Mouse (Mus musculus): ENCODE measurements around the gene Chchd2. TPM values are rescaled to one million over a fixed set of nuclear protein-coding genes. Genes with fewer than 3 reads are reported as not detected.
"Not testable (repeated sequence)": the region's sequence is repeated elsewhere in the genome, so short reads cannot be mapped to it uniquely, and the experiment has no call there.

Gene Chchd2
- polyA plus RNA-seq (2012; rRNA removed) = 855 and 995 TPM in 2 replicates

DNA sequence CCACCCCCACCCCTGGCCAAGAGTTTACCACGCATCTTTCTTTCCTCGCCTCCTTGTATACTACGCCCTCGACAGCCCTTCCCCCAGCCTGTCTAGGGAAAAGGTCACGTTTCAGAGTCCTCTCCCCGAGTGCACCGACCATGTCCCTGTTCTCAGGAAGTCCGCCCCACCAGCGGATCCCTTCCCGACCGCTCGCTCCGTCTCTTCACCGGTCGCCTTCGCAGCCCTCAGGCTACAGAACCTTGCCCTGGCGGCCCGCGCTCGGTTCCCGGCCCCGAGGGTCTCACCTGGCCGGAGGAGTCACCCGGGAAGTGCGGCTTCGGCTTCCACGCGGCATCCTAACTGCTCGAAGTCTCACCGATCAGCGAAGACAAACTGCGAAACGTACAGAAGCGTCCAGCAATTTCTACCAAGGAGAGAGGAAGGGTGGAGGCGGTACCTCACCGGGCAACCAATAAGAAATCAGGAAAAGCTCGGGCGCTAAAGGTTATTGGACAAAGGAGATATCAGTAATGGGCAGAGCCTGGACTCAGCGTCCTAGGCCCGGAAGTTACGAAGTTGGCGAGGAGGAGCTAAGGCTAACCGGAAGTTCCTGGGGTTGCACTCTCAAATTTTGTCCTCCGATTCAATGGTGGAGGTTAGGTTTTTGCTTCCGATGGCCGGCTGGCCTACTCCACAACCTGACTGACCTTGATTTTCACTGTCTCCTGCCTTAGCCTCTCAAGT is at the start of gene Chchd2:
Gene Chchd2, minus strand, starts transcription at position 560 of the 726 bp plus-strand sequence.
- DNase-seq (ENCODE audit: low read depth) = peak; percentile 84

DNA sequence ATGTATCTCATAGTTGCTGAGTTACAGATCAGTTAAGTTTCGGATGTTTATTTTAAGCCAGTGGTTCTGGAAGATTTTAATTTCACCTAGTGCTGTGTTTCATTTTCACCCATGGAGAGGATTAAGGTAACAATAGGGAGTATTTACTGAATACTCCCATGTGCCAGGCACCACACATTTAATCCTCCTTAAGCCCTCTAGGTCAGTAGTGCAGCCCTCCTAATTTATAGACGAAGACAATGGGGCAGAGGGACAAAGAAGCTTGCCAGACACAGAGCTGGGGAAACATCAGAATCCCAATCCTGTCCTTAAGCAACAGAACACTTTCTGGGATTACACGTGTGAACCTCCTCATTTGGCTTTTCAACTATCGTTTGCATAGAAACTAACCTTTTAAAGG is 49.7 kb upstream of the Chchd2 start:
- peak; percentile 68 for DNase-seq (ENCODE audit: low read depth)

DNA sequence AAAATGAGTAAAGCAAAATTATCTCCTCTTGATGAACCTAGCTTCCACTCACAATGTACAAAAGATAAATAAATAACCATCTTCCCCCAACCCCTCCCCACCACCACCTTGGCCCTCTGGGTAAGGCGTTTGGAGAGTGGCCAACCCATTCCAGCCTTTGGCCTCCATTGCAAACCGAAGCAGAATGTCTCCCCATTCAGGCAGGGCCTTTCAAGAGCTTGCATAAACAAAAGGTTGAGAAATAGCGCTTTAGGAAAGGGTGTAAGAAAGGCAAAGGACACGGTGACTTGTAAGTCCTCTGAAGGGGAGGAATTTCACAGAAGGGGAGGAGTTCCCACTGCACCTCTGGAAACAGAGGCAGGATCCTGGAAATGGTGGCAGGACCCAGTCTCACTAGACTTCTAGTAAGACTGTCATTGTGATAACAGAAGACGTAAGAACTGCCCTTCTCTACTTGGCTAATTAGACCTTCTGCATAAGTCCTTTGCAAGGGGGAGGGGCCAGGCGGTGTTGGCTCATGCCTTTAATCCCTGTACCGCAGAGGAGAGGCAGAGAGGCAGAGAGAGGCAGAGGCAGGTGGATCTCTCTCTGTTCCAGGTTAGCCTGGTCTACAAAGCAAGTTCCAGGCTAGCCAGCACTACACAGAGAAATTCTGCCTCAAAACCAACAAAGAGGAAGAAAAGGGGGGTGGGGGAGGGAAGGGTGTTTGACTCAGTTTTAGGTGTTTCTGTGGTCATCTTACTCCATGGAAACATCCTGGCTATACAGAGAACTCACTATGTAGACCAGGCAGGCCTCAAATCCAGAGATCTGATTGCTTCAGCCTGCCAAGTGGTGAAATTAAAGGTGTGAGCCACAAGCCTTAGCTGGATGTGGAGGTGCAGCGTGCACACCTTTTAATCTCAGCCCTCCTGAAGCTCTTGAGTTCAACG is 42.9 kb upstream of the Chchd2 start:
- DNase-seq (ENCODE audit: low read depth) = peak; percentile 96

DNA sequence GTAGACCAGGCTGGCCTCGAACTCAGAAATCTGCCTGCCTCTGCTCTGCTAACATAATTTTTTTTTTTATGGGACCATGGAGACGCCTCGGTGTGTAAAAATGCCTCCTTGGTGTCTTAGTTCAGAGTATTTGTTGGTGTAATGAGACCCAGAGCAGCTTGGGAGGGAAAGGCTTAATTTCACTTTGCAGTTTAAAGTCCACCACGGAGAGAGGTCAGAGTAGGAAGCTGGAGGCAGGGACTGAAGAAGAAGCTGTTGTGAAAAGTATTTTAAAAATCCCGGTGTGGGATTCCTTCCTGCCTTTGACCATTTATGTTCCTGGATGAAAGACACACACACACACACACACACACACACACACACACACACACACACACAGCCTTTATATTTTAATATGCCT is 38.7 kb upstream of the Chchd2 start:
- DNase-seq (ENCODE audit: low read depth) = no peak

DNA sequence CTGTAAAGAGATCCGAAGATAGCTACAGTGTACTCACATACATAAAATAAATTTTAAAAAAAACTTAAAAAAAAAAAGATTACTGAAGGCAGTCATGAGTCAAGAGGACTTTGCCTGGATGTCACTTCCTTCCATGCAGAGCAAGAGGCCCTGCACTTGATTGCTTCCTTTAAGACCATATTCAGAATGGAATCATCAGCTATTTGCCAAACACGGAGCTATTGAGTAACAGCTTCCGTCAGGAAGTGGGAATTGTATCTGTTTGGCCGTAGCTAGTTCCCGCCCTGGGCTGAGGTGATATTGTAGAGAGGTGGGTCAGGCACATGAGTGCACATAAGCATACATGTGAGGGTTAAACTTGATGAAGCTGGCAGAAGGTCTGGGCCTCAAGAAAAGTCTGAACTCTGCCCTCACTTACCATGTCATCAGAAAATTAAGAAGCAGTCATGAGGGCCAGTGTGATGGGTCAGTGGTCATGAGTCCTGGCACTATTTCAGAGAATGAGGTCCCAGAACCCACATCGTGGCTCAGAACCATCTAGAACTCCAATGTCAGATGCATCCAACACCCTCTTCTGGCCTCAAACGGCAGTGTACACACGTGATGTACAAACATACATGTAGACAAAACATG is 37.7 kb upstream of the Chchd2 start:
- no peak for DNase-seq (ENCODE audit: low read depth)

DNA sequence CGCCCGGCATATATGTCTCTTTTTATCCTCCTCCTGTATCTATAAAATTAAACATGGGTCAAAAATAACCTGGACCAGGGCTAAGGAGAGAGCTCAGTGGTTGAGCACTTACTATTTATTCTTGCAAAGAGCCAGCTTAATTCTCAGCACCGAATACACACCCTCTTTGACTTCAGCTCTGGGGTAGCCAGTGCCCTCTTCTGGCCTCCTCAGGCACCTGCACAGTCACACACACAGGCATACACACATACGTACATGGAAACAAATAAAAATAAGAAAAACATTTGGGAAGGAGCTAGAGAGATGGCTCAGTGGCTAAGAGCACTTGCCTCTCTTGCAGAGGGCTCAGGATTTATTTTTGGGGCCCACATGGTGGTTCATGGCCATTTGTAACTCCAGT is 34.7 kb upstream of the Chchd2 start:
- no peak for DNase-seq (ENCODE audit: low read depth)

DNA sequence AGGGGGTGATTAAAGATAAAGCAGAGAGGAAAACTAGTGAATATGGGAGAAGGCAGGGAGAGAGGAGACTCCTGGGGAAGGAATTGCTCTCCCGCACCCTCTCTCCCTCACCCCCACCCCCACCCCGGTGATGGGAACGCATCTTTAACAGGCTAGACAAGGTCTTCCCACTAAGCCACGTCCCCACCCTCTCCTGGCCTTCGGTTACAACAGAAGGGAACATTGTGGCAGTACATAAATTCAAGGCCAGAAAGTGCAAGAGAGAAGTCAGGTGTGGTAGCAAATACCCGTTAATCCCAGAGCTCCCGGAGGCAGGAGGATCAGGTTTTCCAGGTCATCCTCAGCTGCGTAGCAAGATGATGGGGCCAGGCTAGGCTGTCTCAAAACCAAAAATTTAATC is 32.0 kb upstream of the Chchd2 start:
- peak; percentile 70 for DNase-seq (ENCODE audit: low read depth)

DNA sequence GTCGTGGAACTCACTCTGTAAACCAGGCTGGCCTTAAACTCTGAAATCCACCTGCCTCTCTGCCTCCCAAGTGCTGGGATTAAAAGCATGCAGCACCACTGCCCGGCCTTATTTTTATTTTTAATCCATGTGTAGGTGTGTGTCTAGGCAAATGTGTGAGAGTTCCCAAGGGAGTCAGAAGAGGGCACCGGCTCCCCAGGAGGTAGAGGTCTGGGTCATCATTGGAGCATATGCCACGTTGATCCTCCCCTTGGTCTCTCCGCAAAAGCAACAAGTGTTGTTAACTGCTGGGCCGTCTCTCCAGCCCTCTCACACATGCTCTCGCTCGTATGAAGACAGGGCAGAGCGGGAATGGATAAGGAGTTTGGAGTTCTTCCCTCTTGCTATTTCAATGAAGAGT is 31.5 kb upstream of the Chchd2 start:
- no peak for DNase-seq (ENCODE audit: low read depth)

DNA sequence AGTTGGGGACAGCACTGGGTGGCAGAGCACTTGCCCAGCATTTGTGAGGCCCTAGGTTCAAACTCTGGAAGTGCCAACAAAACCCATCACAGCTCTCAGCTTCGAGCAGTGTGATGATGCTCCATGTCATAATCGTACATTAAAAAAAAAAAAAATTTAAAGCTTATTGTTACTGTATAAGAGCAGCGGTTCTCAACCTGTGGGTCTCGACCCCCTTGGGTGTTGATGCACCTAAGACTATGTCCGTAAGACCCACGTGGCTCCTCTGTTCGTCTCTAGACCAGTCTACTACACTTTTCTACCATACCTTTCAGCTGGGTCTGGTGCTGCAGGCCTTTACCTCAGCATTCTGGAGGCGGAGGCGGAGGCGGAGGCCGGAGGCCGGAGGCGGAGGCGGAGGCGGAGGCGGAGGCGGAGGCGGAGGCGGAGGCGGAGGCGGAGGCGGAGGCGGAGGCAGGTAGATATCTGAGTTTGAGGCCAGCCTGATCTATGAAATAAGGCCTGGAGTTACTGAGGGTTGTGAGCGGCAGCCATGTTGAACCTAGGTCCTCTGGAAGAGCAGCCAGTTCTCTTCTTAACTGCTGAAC is 30.9 kb upstream of the Chchd2 start:
- DNase-seq (ENCODE audit: low read depth) = no peak

DNA sequence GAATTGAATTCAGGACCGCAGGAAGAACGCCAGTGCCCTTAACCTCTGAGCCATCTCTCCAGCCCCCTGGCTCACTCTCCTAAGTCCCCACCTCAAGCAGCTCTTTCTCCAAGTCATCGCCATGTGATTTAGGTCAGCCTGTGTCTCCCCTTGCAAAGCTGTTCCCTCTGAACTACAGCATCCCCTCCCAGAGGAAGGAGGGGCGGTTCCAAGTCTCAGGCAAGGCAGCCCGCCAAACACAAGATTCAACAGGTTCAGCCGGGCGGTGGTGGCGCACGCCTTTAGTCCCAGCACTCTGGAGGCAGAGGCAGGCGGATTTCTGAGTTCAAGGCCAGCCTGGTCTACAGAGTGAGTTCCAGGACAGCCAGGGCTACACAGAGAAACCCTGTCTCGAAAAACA is 28.2 kb upstream of the Chchd2 start:
- not testable (repeated sequence) for DNase-seq (ENCODE audit: low read depth)

DNA sequence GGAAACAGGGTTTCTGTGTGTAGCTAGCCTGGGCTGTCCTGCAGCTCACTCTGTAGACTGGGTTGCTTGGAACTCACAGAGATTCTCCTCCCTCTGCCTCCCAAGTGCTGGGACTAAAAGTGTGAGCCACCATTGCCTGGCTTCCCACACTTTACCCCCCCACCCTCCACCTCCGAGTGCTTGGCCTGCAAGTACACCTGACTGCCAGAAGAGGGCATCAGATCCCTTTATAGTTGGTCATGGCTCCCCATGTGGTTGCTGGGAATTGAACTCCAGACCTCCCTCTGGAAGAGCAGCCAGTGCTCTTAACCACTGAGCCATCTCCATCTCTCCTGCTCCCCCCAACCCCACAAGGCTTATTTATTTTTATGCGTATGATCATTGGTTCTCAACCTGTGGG is 26.8 kb upstream of the Chchd2 start:
- no peak for DNase-seq (ENCODE audit: low read depth)

DNA sequence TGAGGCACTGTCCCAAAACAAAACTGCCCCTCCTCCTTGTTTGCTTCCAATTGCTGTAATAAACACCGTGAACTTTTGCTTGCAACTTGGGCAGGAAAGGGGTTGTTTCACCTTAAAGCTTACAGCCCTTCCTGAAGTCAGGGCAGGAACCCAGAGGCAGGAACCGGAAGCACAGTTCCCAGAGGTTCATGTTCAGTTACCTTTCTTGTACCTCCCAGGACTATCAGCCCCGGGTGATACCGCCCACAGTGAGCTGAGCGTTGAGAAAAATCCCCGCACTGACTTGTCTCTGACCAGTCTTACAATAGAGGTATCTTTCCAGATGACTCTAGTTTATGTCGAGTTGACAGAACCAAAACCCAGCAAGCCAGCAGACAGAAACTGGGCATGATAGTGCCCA is 22.3 kb upstream of the Chchd2 start:
- DNase-seq (ENCODE audit: low read depth) = no peak

DNA sequence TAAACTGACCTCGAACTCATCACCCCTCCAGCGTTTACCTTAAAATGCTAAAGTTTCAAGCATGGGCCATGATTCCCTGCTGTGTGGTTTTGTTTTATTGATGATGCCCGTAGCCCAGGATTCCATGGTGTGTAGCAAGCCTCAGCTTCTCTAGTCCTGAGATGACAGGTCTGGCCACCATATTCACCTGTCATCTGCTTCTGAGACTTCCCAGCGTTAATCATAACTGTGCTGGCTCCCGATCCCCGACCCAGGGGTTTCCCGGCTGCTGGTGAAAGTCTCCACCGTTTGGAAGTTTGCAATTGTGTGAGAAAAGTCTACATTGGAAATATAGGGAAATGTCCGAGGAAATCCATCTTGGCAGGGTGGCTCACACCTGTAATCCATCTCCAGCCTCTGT is 21.9 kb upstream of the Chchd2 start:
- DNase-seq (ENCODE audit: low read depth) = no peak

DNA sequence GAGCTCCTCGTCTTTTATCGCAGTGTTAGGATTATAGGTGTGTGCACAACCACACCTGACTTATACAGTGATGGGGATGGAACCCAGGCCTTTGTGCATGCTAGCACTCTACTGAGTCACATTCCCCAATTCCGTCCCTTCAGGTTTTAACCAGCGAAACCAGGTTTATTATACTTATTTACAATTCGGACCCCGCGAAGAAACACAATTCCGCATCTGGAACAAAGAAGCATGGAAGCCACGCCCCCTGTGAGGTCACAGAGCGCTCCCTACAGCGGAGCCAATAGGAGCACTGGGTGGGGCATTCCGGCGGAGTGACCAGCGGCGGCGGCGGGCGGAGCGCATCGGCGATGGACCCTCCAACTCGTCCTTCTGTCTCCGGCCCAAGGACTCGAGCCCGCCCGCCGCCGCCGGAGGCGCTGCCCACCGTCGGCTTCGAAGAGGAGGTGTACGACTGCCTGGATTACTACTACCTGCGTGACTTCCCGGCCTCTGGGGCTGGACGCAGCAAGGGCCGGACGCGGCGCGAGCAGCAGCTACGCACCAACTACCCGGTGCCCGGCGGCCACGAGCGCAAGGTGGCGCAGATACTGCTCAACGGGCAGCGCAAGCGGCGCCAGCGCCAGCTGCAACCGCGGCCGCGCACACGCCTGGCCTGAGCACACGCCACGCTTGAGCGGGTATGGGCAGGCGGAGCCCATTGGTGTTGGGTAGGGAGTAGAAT is 21.1 kb upstream of the Chchd2 start, which contains the start of gene Nupr1l:
Gene Nupr1l, plus strand, starts transcription at position 299 of the 724 bp plus-strand sequence.
- no peak for DNase-seq (ENCODE audit: low read depth)

DNA sequence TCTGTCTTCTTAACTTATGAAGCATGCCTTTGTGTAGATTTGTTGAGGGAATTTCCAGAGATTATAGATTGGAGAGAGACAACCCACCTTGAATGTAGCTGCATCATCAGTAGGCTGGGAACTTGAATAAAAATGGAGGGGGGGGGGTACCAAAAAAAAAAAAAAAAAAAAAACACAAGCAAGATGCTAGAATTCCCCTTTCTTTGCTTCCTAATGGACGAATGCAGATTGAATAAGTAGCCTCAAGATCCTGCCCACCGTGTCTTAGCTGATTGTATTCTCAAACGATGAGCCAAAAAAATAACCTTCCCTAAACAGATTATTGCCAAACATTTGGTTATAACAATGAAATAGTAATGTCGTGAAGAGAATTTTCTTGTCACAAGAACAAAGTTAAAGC is 20.5 kb upstream of the Chchd2 start:
- no peak for DNase-seq (ENCODE audit: low read depth)

DNA sequence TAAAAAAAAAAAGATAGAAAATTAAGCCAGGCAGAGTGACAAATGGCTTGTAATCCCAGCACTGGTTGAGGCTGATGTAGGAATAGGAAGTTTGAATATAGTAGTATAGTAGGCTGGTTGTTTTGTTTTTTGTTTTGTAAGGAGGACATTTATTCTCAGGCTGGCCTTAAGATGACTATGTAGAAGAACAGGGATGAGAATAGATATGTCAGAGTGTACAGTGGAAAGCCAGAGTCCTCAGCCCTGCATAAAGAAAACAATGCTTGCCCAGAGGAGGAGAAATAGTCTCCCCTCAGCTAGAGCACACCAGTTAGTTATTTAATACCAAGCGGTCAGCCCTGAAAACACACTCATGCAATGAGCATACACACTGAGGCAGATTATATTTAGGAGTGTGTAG is 11.2 kb upstream of the Chchd2 start, which contains the start of gene Phkg1:
Gene Phkg1, minus strand, starts transcription at position 101 of the 400 bp plus-strand sequence.
- DNase-seq (ENCODE audit: low read depth) = no peak

DNA sequence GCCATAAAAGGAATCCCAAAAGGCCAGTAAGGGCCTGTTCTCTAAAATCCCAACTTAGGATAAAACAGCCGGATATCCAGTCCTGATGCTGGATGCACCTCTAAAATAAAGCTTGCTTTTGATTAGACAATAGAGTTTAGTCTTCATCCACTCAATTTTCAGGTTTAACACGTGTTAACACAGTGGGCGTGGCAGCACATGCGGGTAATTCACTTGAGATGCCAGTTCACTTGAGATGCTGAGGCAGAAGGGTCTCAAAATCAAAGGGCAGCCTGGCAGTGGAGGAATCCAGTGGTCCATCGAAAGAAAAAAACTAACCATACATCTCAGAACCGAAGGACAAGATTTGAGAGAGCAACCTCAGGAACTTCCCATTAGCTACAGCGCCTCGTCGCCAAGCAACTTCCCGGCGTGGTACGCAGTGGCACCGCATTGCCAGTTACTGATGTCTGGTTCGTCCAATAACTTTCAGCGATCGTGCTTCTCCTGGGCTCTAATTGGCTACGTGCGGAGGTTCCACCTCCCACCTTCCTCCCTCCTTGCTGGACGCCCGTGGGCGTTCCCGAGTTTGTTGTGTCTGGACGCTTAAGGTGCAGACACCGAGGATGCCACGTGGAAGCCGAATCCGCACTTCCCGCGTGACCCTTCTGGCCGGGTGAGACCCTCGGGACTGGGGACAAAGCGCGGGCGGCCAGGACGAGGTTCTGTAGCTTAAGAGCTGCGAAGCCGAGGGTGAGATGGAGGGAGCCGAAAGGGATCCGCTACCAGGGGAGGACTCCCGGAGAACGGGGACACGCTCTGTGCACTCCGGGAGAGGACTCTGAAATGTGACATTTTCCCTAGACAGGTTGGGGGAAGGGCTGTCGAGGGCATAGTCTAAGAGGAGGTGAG is 8.2 kb upstream of the Chchd2 start, which contains the start of gene Zbed5:
Gene Zbed5, plus strand, starts transcription at position 526 of the 891 bp plus-strand sequence.
- peak; percentile 75 for DNase-seq (ENCODE audit: low read depth)

DNA sequence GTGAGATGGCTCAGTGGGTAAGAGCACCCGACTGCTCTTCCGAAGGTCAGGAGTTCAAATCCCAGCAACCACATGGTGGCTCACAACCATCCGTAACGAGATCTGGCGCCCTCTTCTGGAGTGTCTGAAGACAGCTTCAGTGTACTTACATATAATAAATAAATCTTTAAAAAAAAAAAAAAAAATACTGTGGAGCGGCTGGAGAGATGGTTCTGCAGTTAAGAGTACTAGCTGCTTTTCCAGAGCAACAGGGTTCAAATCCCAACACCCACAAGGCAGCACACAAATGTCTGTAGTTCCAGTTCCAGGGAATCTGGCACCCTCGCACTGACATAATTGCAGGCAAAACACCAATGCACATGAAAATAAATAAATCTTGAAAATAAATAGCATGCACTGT is 3.1 kb upstream of the Chchd2 start:
- DNase-seq (ENCODE audit: low read depth) = not testable (repeated sequence)

DNA sequence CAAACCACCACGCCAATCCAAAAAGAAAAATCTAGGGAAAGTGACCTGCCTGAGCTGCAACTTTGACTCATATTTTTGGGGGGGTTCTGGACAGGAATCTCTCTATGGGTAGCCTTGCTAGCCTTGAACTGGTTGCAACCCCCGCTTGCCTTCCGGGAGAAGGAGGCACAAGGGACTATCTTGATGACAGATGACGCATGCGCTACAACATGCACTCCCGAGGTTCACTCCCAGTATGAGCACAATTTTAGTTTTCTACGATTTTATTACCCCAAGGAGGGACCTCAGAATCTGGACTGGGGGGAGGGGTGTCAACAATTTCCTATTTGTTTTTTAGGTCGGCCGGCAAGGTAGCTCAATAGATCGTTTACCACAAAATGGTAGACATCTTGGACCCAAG is 999 bp downstream of the Chchd2 start:
- no peak for DNase-seq (ENCODE audit: low read depth)

DNA sequence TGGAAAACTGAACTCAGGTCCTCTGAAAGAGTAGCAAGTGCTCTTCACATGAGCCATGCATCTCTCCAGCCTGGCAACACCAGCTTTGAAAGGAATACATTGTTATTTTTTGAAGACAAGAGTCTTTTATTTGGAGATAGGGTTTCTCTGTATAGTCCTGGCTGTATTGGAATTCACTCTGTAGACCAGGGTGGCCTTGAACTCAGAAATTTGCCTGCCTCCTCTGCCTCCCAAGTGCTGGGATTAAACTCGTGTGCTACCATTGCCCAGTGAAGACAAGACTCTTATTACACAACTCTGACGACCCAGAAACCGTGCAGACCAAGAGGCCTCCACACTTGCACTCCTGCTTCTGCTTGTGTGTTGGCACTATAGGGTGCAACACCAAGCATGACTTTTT is 7.4 kb downstream of the Chchd2 start:
- DNase-seq (ENCODE audit: low read depth) = no peak

Data from gonadal fat pad, adult 2 months (tissue).